Mouse (Mus musculus): ENCODE measurements around the gene Gm49510. TPM values are rescaled to one million over a fixed set of nuclear protein-coding genes. Genes with fewer than 3 reads are reported as not detected.
"Not testable (repeated sequence)": the region's sequence is repeated elsewhere in the genome, so short reads cannot be mapped to it uniquely, and the experiment has no call there.

Gene Gm49510
- polyA plus RNA-seq, 1 experiment from 2014 or later, result 0.47 TPM

GRCm38 (mm10) chr15:78878792-78879516, 20.5 kb upstream of the Gm49510 start:
- ATAC-seq (ENCODE audit: insufficient number of reproducible peaks, low FRiP score); H3K4me3 ChIP-seq; H3K9me3 ChIP-seq (replicated peaks); H3K27me3 ChIP-seq (replicated peaks): not testable (repeated sequence)
- Histone ChIP-seq H3K4me2 (peak overlapping the region; percentile 77), H3K36me3 (peaks cover 42% of the 10 kb centered on the region), H3K9ac (peak overlapping the region; percentile 42; the same call in 1 of the 2 replicates), H3K27ac (ENCODE audit: poor library complexity, severe bottlenecking) (peak overlapping the region; percentile 48; the same call in 1 of the 2 replicates), H3K4me1 (replicated peaks) (peaks cover 39% of the 10 kb centered on the region)
- WGBS, result 49% methylated on average over 7 of the region's 7 CpGs

DNA sequence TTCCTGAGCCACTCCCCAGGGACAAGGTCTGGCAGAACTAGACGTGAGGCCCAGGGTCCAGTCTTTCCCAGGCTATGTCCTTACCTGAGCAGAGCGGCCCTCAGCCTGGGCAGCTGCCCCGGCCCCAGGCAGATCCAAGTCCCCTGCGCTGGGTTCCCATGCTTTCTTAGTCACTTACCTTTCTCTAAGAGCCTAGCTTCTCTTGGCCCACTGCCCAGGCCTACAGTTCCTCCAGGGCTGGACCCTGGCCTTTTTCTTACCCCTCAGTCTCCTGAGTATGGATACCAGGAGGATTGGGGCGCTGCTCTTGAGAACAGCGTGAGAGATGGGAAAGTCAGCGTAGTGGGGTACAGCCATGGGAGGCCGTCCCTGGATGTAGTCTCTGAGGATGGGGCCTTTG, 19.0 kb upstream of the Gm49510 start:
- WGBS, result 91% methylated on average over 8 of the region's 8 CpGs
- no peaks in the 10 kb centered on the region for H3K9me3 ChIP-seq (replicated peaks)
- H3K4me1 ChIP-seq (replicated peaks), result peaks cover 37% of the 10 kb centered on the region
- peak overlapping the region; percentile 42; the same call in 1 of the 2 replicates for H3K9ac ChIP-seq
- no peak overlapping the region for H3K4me2 ChIP-seq
- no peaks in the 10 kb centered on the region for H3K27me3 ChIP-seq (replicated peaks)
- ATAC-seq (ENCODE audit: insufficient number of reproducible peaks, low FRiP score), result no peak
- no peak overlapping the region for H3K27ac ChIP-seq (ENCODE audit: poor library complexity, severe bottlenecking)
- no peak overlapping the region for H3K4me3 ChIP-seq
- peaks cover 55% of the 10 kb centered on the region for H3K36me3 ChIP-seq

DNA sequence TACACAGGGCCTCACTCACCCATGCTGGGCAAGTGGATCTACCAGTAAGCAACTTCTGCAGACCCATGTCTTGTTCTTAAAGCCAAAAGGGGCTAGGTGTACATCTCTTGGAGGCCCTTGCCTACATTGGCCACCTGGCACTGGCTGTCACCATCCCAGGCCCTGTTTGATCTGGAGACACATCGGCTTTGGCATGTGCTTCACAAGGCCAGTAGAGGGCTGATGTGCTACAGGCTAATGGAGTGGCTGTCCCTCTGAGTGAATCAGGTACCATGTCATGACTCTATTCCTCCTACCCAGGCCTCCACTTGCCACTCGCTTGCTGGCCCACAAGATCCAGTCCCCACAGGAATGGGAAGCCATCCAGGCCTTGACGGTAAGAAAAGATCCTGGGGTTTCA, 17.6 kb upstream of the Gm49510 start:
- Histone ChIP-seq H3K9ac (no peak overlapping the region), H3K9me3 (replicated peaks) (no peaks in the 10 kb centered on the region), H3K4me3 (no peak overlapping the region), H3K27me3 (replicated peaks) (no peaks in the 10 kb centered on the region), H3K27ac (ENCODE audit: poor library complexity, severe bottlenecking) (no peak overlapping the region), H3K4me1 (replicated peaks) (peaks cover 27% of the 10 kb centered on the region), H3K36me3 (peaks cover 69% of the 10 kb centered on the region), H3K4me2 (no peak overlapping the region)
- WGBS, result 77% methylated on average over 3 of the region's 3 CpGs
- ATAC-seq (ENCODE audit: insufficient number of reproducible peaks, low FRiP score), result no peak

- Histone ChIP-seq H3K4me1 (replicated peaks) (peaks cover 57% of the 10 kb centered on the region), H3K27me3 (replicated peaks) (no peaks in the 10 kb centered on the region), H3K4me3 (no peak overlapping the region), H3K9ac (peak overlapping the region; percentile 44; the same call in 1 of the 2 replicates), H3K4me2 (0 out of 2 replicates have a peak overlapping the region, but pooled peaks have one; percentile 14), H3K27ac (ENCODE audit: poor library complexity, severe bottlenecking) (peak overlapping the region; percentile 14; the same call in 1 of the 2 replicates), H3K36me3 (peaks cover 94% of the 10 kb centered on the region), H3K9me3 (replicated peaks) (no peaks in the 10 kb centered on the region)
- 38% methylated on average over 13 of the region's 13 CpGs for WGBS
- peak; percentile 46; the same call in 1 of the 2 replicates for ATAC-seq (ENCODE audit: insufficient number of reproducible peaks, low FRiP score)
These were observed 10.0 kb upstream of the Gm49510 start for GRCm38 (mm10) chr15:78889401-78889853.

DNA sequence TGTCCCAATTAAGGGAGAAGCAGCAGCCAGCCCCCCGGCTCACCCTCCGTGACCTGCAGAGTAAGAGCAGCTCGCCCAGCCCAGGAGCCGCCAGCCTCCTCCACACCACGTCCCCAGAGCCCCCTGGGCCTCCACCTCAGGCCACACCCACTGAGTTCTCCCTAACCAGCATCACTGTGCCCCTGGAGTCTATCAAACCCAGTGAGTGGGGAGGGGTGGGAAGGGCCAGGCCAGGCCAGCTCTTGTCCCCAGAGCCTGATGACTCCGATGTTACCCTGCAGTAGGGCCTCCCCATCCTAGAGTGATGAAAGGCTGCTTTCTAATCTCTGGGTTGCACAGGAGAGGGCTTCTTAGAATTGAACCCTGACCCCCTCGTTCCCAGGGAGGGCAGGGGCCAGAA, 7.0 kb upstream of the Gm49510 start:
- no peaks in the 10 kb centered on the region for H3K27me3 ChIP-seq (replicated peaks)
- no peaks in the 10 kb centered on the region for H3K9me3 ChIP-seq (replicated peaks)
- peak overlapping the region; percentile 75 for H3K27ac ChIP-seq (ENCODE audit: poor library complexity, severe bottlenecking)
- WGBS, result 15% methylated on average over 7 of the region's 7 CpGs
- no peak overlapping the region for H3K4me3 ChIP-seq
- peak; percentile 56 for ATAC-seq (ENCODE audit: insufficient number of reproducible peaks, low FRiP score)
- H3K4me2 ChIP-seq, result peak overlapping the region; percentile 27; the same call in 1 of the 2 replicates
- H3K36me3 ChIP-seq, result peaks cover 74% of the 10 kb centered on the region
- H3K9ac ChIP-seq, result peak overlapping the region; percentile 46; the same call in 1 of the 2 replicates
- peaks cover 85% of the 10 kb centered on the region for H3K4me1 ChIP-seq (replicated peaks)

DNA sequence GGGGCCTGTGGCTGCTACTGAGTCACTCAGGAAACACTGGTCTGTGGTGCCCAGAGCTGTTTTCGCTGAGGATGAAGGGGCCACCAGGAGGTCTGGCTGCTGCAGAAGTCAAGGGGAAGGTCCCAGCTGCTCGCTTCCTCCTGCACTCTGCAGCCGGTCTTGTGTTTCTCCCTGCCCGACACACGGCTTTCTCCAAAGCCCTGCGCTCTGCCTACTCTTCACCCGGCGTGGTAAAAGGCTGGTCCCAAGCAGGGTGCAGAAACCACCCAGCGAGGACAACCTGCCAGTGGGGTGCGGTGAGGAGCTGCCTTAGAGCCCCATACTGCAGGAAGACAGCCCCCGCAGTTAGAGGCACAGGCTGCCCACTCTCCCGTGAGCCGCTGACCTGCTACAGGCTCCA, 4.7 kb upstream of the Gm49510 start:
- peak overlapping the region; percentile 12; the same call in 1 of the 2 replicates for H3K4me2 ChIP-seq
- peaks cover 54% of the 10 kb centered on the region for H3K36me3 ChIP-seq
- no peak for ATAC-seq (ENCODE audit: insufficient number of reproducible peaks, low FRiP score)
- WGBS, result 65% methylated on average over 13 of the region's 13 CpGs
- peak overlapping the region; percentile 55 for H3K9ac ChIP-seq
- H3K9me3 ChIP-seq (replicated peaks), result no peaks in the 10 kb centered on the region
- H3K4me3 ChIP-seq, result no peak overlapping the region
- H3K4me1 ChIP-seq (replicated peaks), result peaks cover 88% of the 10 kb centered on the region
- H3K27me3 ChIP-seq (replicated peaks), result no peaks in the 10 kb centered on the region
- H3K27ac ChIP-seq (ENCODE audit: poor library complexity, severe bottlenecking), result peak overlapping the region; percentile 75

DNA sequence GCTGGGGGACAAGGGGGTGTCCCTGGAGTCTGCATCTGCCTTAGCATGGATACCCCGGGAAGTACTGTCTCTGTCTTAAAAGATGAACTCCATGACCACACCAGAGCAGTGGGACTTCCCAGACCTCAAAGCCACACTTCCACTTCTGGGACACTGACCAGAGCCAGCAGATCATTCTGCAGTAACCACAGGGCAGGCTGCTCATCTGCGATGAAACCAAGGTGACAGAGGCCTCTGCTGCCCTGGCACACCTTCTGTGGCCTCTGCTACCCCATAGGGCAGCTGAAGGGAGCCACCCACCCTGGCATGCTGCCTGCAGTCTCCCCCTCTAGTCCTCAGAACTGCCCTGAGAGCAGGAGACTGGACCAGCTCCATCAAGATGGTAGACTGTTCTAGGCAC, 3.7 kb upstream of the Gm49510 start:
- Histone ChIP-seq H3K9ac (0 out of 2 replicates have a peak overlapping the region, but pooled peaks have one; percentile 26), H3K4me3 (no peak overlapping the region), H3K36me3 (peaks cover 45% of the 10 kb centered on the region), H3K4me2 (no peak overlapping the region), H3K9me3 (replicated peaks) (no peaks in the 10 kb centered on the region), H3K4me1 (replicated peaks) (peaks cover 87% of the 10 kb centered on the region), H3K27me3 (replicated peaks) (no peaks in the 10 kb centered on the region), H3K27ac (ENCODE audit: poor library complexity, severe bottlenecking) (no peak overlapping the region)
- 84% methylated on average over 2 of the region's 2 CpGs for WGBS
- no peak for ATAC-seq (ENCODE audit: insufficient number of reproducible peaks, low FRiP score)

DNA sequence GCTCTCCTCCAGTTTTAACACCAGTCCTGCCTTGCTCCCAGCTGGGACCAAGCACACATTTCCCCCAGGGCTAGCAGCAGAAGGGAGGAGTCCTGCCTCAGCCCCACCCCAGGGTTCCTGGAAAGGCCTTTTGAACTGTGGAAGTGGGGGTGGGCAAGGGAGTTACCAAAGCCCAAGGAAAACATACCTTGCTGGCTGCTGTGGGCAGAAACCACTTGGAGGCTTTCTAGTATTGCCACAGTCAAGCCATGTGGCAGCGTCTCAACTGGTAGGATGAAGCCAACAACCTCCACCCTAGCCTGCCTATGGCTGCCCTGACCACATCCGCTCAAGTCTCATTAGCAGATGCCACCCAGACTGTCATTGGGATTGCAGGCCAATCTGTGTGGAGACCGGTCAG, 3.3 kb upstream of the Gm49510 start:
- ATAC-seq (ENCODE audit: insufficient number of reproducible peaks, low FRiP score), result no peak
- Histone ChIP-seq H3K4me2 (no peak overlapping the region), H3K4me1 (replicated peaks) (peaks cover 89% of the 10 kb centered on the region)

DNA sequence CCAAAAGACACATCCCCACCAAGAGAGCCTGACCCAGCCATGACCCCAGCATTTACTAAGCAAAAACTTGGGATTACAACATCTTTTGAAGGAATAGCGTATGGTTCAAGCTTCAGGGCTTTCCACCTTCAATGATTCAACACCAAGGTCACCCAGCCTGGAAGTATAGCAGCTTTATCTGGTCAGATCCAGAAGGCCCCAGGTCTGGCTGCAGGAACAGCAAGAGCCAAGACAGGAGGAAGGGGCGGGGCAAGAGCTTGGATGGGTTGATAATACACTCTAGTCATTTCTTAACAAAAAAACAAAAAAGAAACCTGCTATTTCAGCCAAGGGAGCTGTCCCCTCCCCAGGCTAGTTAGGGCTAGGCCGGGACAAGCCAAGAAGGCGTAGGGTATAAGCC, 2.0 kb upstream of the Gm49510 start:
- no peak for ATAC-seq (ENCODE audit: insufficient number of reproducible peaks, low FRiP score)
- WGBS, result 75% methylated on average over 4 of the region's 4 CpGs
- H3K27me3 ChIP-seq (replicated peaks), result no peaks in the 10 kb centered on the region
- H3K9ac ChIP-seq, result no peak overlapping the region
- 0 out of 2 replicates have a peak overlapping the region, but pooled peaks have one; percentile 11 for H3K4me2 ChIP-seq
- H3K4me1 ChIP-seq (replicated peaks), result peaks cover 83% of the 10 kb centered on the region
- H3K4me3 ChIP-seq, result no peak overlapping the region
- H3K9me3 ChIP-seq (replicated peaks), result no peaks in the 10 kb centered on the region
- peak overlapping the region; percentile 46; the same call in 1 of the 2 replicates for H3K27ac ChIP-seq (ENCODE audit: poor library complexity, severe bottlenecking)
- H3K36me3 ChIP-seq, result peaks cover 39% of the 10 kb centered on the region

More for the DNA sequence above, 3.3 kb upstream of the Gm49510 start:
- 73% methylated on average over 3 of the region's 3 CpGs for WGBS
- Histone ChIP-seq H3K27me3 (replicated peaks) (no peaks in the 10 kb centered on the region), H3K4me3 (no peak overlapping the region), H3K9me3 (replicated peaks) (no peaks in the 10 kb centered on the region), H3K27ac (ENCODE audit: poor library complexity, severe bottlenecking) (no peak overlapping the region), H3K36me3 (peaks cover 41% of the 10 kb centered on the region), H3K9ac (0 out of 2 replicates have a peak overlapping the region, but pooled peaks have one; percentile 26)

GRCm38 (mm10) chr15:78898507-78899001, 913 bp upstream of the Gm49510 start:
- no peak for ATAC-seq (ENCODE audit: insufficient number of reproducible peaks, low FRiP score)
- Histone ChIP-seq H3K9me3 (replicated peaks) (no peaks in the 10 kb centered on the region), H3K4me1 (replicated peaks) (peaks cover 79% of the 10 kb centered on the region), H3K4me2 (peak overlapping the region; percentile 80), H3K36me3 (peaks cover 37% of the 10 kb centered on the region), H3K4me3 (peak overlapping the region; percentile 79), H3K9ac (peak overlapping the region; percentile 39), H3K27me3 (replicated peaks) (no peaks in the 10 kb centered on the region), H3K27ac (ENCODE audit: poor library complexity, severe bottlenecking) (peak overlapping the region; percentile 64)
- 41% methylated on average over 6 of the region's 6 CpGs for WGBS

Measured in heart, embryonic 12.5 days (tissue).